Mouse (Mus musculus) hindbrain, embryonic 13.5 days (tissue): ENCODE data around the gene Kif13a. TPM values are rescaled to one million over a fixed set of nuclear protein-coding genes. Genes with fewer than 3 reads are reported as not detected.

Experiments used
- ATAC-seq: fragments of 200-750 bp; cut with Nextera tagmentation; 2 replicates; pipeline ENCODE4 v1.8.0; 2017; ENCODE audit warnings: moderate TSS enrichment; ENCODE audit not compliant: low FRiP score
- H3K27ac ChIP-seq: fragments of 300-500 bp; sonication (generic); 2 replicates; pipeline ENCODE4 v1.5.1; 2015; ENCODE audit warnings: inconsistent platforms, mild to moderate bottlenecking, moderate library complexity
- H3K27me3 ChIP-seq: fragments of 300-500 bp; sonication (generic); 2 replicates; pipeline ENCODE4 v1.6.1; 2015; ENCODE audit warnings: mild to moderate bottlenecking, inconsistent platforms
- H3K36me3 ChIP-seq: fragments of 300-500 bp; sonication (generic); 2 replicates; pipeline ENCODE4 v1.6.1; 2015; ENCODE audit warnings: mild to moderate bottlenecking, inconsistent platforms
- H3K4me1 ChIP-seq: fragments of 300-500 bp; sonication (generic); replicated peaks from 2 replicates; pipeline ENCODE4 v1.6.1; 2015; ENCODE audit warnings: inconsistent platforms
- H3K4me2 ChIP-seq: fragments of 300-500 bp; sonication (generic); 2 replicates; pipeline ENCODE4 v1.6.1; 2015; ENCODE audit warnings: inconsistent platforms, mild to moderate bottlenecking, moderate library complexity
- H3K4me3 ChIP-seq: fragments of 300-500 bp; sonication (generic); 2 replicates; pipeline ENCODE4 v1.5.1; 2015; ENCODE audit warnings: mild to moderate bottlenecking, inconsistent platforms
- H3K9ac ChIP-seq: fragments of 300-500 bp; sonication (generic); 2 replicates; pipeline ENCODE4 v1.6.1; 2015; ENCODE audit warnings: mild to moderate bottlenecking, inconsistent platforms
- H3K9me3 ChIP-seq: fragments of 300-500 bp; sonication (generic); 2 replicates; pipeline ENCODE4 v1.6.1; 2016; ENCODE audit warnings: inconsistent platforms
- WGBS: fragments of 180-500 bp; shearing (Covaris S2); methylation state at CpG from one replicate; pipeline ENCODE4 v1.1.7; 2015; 5-methylcytosine and 5-hydroxymethylcytosine counted together
- polyA plus RNA-seq: library from polyadenylated mRNA; unstranded; fragments of >200 nt; fragmentation: Nextera tagmentation; extraction: Ambion mirVana; gene quantifications from 2 replicates; pipeline ENCODE4 v1.2.1, GENCODE M21; 2015

Gene Kif13a
- polyA plus RNA-seq, 1 experiment from 2014 or later = 11.6 TPM

- H3K9me3 ChIP-seq = no peaks in the 10 kb centered on the region
- no peak overlapping the region for H3K4me2 ChIP-seq
- H3K27ac ChIP-seq = no peak overlapping the region
- ATAC-seq = no peak
- H3K9ac ChIP-seq = no peak overlapping the region
- no peaks in the 10 kb centered on the region for H3K36me3 ChIP-seq
- H3K4me3 ChIP-seq = no peak overlapping the region
- 49% methylated on average over 6 of the region's 6 CpGs for WGBS
- H3K4me1 ChIP-seq = peaks cover 47% of the 10 kb centered on the region
- no peaks in the 10 kb centered on the region for H3K27me3 ChIP-seq
Measured at GRCm38 (mm10) chr13:46911960-46912359, 17.7 kb downstream of the Kif13a start.

GRCm38 (mm10) chr13:46911018-46911419, 18.6 kb downstream of the Kif13a start:
- Histone ChIP-seq H3K36me3 (no peaks in the 10 kb centered on the region), H3K9ac (no peak overlapping the region), H3K4me3 (no peak overlapping the region), H3K4me1 (peaks cover 47% of the 10 kb centered on the region), H3K4me2 (no peak overlapping the region), H3K27me3 (no peaks in the 10 kb centered on the region), H3K27ac (no peak overlapping the region; the same call in 1 of the 2 replicates), H3K9me3 (no peaks in the 10 kb centered on the region)
- WGBS = 42% methylated on average over 11 of the region's 11 CpGs
- ATAC-seq = no peak

- no peak overlapping the region for H3K27ac ChIP-seq
- no peak for ATAC-seq
- H3K9ac ChIP-seq = no peak overlapping the region
- no peaks in the 10 kb centered on the region for H3K36me3 ChIP-seq
- H3K4me2 ChIP-seq = no peak overlapping the region
- H3K4me3 ChIP-seq = no peak overlapping the region
- 44% methylated on average over 3 of the region's 3 CpGs for WGBS
- peaks cover 47% of the 10 kb centered on the region for H3K4me1 ChIP-seq
- H3K9me3 ChIP-seq = no peaks in the 10 kb centered on the region
- no peaks in the 10 kb centered on the region for H3K27me3 ChIP-seq
Measured at GRCm38 (mm10) chr13:46909946-46910345, 19.7 kb downstream of the Kif13a start.

GRCm38 (mm10) chr13:46909005-46909565, 20.6 kb downstream of the Kif13a start:
- ATAC-seq = no peak
- no peak overlapping the region for H3K4me3 ChIP-seq
- 72% methylated on average over 12 of the region's 12 CpGs for WGBS
- H3K27ac ChIP-seq = no peak overlapping the region
- peaks cover 47% of the 10 kb centered on the region for H3K4me1 ChIP-seq
- no peaks in the 10 kb centered on the region for H3K9me3 ChIP-seq
- no peak overlapping the region for H3K4me2 ChIP-seq
- no peaks in the 10 kb centered on the region for H3K27me3 ChIP-seq
- no peak overlapping the region for H3K9ac ChIP-seq
- no peaks in the 10 kb centered on the region for H3K36me3 ChIP-seq

- Histone ChIP-seq H3K9ac (no peak overlapping the region), H3K9me3 (no peaks in the 10 kb centered on the region), H3K27me3 (no peaks in the 10 kb centered on the region), H3K4me2 (no peak overlapping the region), H3K27ac (no peak overlapping the region), H3K4me1 (peaks cover 47% of the 10 kb centered on the region), H3K4me3 (no peak overlapping the region), H3K36me3 (0 out of 2 replicates have a peak, but pooled peaks cover under 1% of the 10 kb centered on the region)
- ATAC-seq = no peak
- WGBS = 84% methylated on average over 2 of the region's 2 CpGs
Measured at GRCm38 (mm10) chr13:46908387-46908786, 21.3 kb downstream of the Kif13a start.

- peaks cover 6% of the 10 kb centered on the region; the same call in 1 of the 2 replicates for H3K36me3 ChIP-seq
- ATAC-seq = no peak
- no peak overlapping the region for H3K9ac ChIP-seq
- peaks cover 47% of the 10 kb centered on the region for H3K4me1 ChIP-seq
- H3K27ac ChIP-seq = no peak overlapping the region
- WGBS = 23% methylated on average over 10 of the region's 10 CpGs
- H3K27me3 ChIP-seq = no peaks in the 10 kb centered on the region
- H3K4me3 ChIP-seq = no peak overlapping the region
- no peak overlapping the region for H3K4me2 ChIP-seq
- no peaks in the 10 kb centered on the region for H3K9me3 ChIP-seq
Measured at GRCm38 (mm10) chr13:46907861-46908260, 21.8 kb downstream of the Kif13a start.

GRCm38 (mm10) chr13:46907115-46907514, 22.6 kb downstream of the Kif13a start:
- no peak for ATAC-seq
- Histone ChIP-seq H3K27me3 (no peaks in the 10 kb centered on the region), H3K4me3 (no peak overlapping the region), H3K36me3 (peaks cover 6% of the 10 kb centered on the region; the same call in 1 of the 2 replicates), H3K4me1 (peaks cover 45% of the 10 kb centered on the region), H3K4me2 (no peak overlapping the region), H3K9ac (no peak overlapping the region), H3K27ac (no peak overlapping the region), H3K9me3 (no peaks in the 10 kb centered on the region)
- WGBS = 87% methylated on average over 4 of the region's 4 CpGs

- Histone ChIP-seq H3K9ac (no peak overlapping the region), H3K27me3 (no peaks in the 10 kb centered on the region), H3K27ac (no peak overlapping the region), H3K9me3 (no peaks in the 10 kb centered on the region), H3K4me2 (no peak overlapping the region), H3K36me3 (peaks cover 6% of the 10 kb centered on the region; the same call in 1 of the 2 replicates), H3K4me1 (peaks cover 34% of the 10 kb centered on the region), H3K4me3 (no peak overlapping the region)
- ATAC-seq = no peak
- 91% methylated on average over 5 of the region's 5 CpGs for WGBS
Measured at GRCm38 (mm10) chr13:46905971-46906370, 23.7 kb downstream of the Kif13a start.

GRCm38 (mm10) chr13:46904982-46905621, 24.6 kb downstream of the Kif13a start:
- no peak overlapping the region for H3K4me2 ChIP-seq
- ATAC-seq = no peak
- H3K4me3 ChIP-seq = no peak overlapping the region
- no peak overlapping the region for H3K27ac ChIP-seq
- H3K27me3 ChIP-seq = no peaks in the 10 kb centered on the region
- 92% methylated on average over 14 of the region's 14 CpGs for WGBS
- H3K4me1 ChIP-seq = peaks cover 25% of the 10 kb centered on the region
- peaks cover 6% of the 10 kb centered on the region; the same call in 1 of the 2 replicates for H3K36me3 ChIP-seq
- no peaks in the 10 kb centered on the region for H3K9me3 ChIP-seq
- no peak overlapping the region for H3K9ac ChIP-seq

GRCm38 (mm10) chr13:46902568-46903255, 27.0 kb downstream of the Kif13a start:
- H3K4me1 ChIP-seq = peaks cover 14% of the 10 kb centered on the region
- peaks cover 6% of the 10 kb centered on the region; the same call in 1 of the 2 replicates for H3K36me3 ChIP-seq
- no peak for ATAC-seq
- no peak overlapping the region for H3K9ac ChIP-seq
- no peaks in the 10 kb centered on the region for H3K9me3 ChIP-seq
- H3K27me3 ChIP-seq = no peaks in the 10 kb centered on the region
- H3K4me3 ChIP-seq = no peak overlapping the region
- H3K4me2 ChIP-seq = no peak overlapping the region
- H3K27ac ChIP-seq = no peak overlapping the region
- 91% methylated on average over 7 of the region's 7 CpGs for WGBS

- Histone ChIP-seq H3K9me3 (no peaks in the 10 kb centered on the region), H3K9ac (no peak overlapping the region), H3K27ac (no peak overlapping the region), H3K4me2 (no peak overlapping the region), H3K27me3 (no peaks in the 10 kb centered on the region), H3K4me3 (no peak overlapping the region), H3K36me3 (peaks cover 6% of the 10 kb centered on the region; the same call in 1 of the 2 replicates), H3K4me1 (0 out of 2 replicates have a peak, but pooled peaks cover 7% of the 10 kb centered on the region)
- WGBS = 96% methylated on average over 11 of the region's 11 CpGs
- no peak for ATAC-seq
Measured at GRCm38 (mm10) chr13:46900870-46901555, 28.7 kb downstream of the Kif13a start.

GRCm38 (mm10) chr13:46898837-46899236, 30.8 kb downstream of the Kif13a start:
- WGBS = 80% methylated on average over 2 of the region's 2 CpGs
- Histone ChIP-seq H3K4me3 (no peak overlapping the region), H3K36me3 (peaks cover 6% of the 10 kb centered on the region; the same call in 1 of the 2 replicates), H3K27ac (no peak overlapping the region), H3K9me3 (no peaks in the 10 kb centered on the region), H3K9ac (no peak overlapping the region), H3K4me2 (no peak overlapping the region), H3K4me1 (0 out of 2 replicates have a peak, but pooled peaks cover 7% of the 10 kb centered on the region), H3K27me3 (no peaks in the 10 kb centered on the region)
- ATAC-seq = no peak
